Mouse (Mus musculus): ENCODE measurements at regions not wholly inside any gene's neighbourhood (a gene's known extent, or its start where the extent isn't known, plus 50 kb on each side); places are given as distances from the start of the nearest gene placed in this dataset.
"Not testable (repeated sequence)": the region's sequence is repeated elsewhere in the genome, so short reads cannot be mapped to it uniquely, and the experiment has no call there.

- no peak for DNase-seq
These were observed 785.6 kb upstream of the Sox9 start for GRCm38 (mm10) chr11:111996395-111996794.

GRCm38 (mm10) chr11:112010848-112011247, 771.2 kb upstream of the Sox9 start:
- DNase-seq, result not testable (repeated sequence)

GRCm38 (mm10) chr11:112017906-112018305, 764.1 kb upstream of the Sox9 start:
- DNase-seq, result no peak

DNA sequence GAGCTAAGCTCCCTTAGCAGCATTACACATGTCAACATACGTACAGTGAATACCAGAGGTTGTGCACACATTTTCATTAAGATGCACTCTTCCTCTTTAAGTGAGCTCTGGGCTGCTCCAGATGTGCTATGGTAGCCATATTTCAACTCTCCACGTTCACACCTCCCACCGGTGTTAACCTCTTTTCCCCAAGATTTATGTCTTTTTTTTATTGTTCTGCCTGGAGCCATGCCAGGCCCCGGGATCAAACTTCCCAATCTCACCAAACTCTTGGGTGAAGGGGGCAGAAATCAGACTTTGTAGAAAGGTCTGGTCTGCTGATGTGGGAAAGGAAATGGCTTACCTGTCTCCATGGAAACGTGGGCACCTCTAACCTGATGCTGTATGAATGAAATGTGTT, 754.0 kb upstream of the Sox9 start:
- DNase-seq, result peak in 1 of 2 experiments; percentile 2

GRCm38 (mm10) chr11:112038741-112039140, 743.3 kb upstream of the Sox9 start:
- no peak for DNase-seq

- DNase-seq, result no peak
These were observed 737.6 kb upstream of the Sox9 start for GRCm38 (mm10) chr11:112044455-112044854.

DNA sequence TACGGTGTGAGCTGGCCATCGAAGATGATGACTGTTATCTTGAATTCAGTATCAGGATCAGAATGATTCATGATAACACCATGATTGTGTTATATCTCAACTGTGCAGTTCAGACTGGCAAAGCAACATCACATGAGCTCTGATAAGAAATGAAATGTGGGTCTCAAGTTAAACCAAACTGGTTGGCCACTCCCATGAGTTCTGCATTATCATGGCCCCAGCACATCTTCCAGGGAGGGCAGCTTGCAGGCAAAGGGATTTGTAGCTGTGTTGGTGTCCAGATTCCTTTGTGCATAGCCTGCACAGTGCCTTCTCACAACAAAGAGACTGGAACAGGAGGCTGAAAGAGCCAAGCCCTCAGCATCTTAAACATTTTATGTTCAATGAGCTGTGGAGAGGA, 736.7 kb upstream of the Sox9 start:
- no peak for DNase-seq

GRCm38 (mm10) chr11:112050362-112050761, 731.7 kb upstream of the Sox9 start:
- no peak for DNase-seq

- DNase-seq, result peak; percentile 26 to 31
These were observed 726.4 kb upstream of the Sox9 start for GRCm38 (mm10) chr11:112055591-112055990.

- DNase-seq, result no peak
These were observed 714.8 kb upstream of the Sox9 start for GRCm38 (mm10) chr11:112067176-112067575.

DNA sequence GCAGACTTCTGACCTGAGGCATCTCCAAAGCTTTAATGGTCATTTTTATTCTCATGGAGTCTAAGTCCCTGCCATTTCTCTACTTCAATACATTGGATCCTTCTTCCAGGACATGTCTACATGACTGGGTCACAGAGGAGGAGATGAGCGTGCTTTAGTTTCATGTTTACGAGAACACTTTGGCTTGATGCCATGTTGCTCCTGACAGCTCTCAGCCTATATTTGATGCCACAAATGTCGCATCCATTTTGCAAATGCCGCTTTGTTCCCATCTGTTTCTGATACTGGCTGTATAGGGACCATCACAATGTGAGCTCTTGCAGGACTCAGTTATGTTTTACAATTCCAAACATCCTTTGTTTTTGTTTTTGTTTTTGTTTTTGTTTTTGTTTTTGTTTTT, 713.2 kb upstream of the Sox9 start:
- no peak for DNase-seq

DNA sequence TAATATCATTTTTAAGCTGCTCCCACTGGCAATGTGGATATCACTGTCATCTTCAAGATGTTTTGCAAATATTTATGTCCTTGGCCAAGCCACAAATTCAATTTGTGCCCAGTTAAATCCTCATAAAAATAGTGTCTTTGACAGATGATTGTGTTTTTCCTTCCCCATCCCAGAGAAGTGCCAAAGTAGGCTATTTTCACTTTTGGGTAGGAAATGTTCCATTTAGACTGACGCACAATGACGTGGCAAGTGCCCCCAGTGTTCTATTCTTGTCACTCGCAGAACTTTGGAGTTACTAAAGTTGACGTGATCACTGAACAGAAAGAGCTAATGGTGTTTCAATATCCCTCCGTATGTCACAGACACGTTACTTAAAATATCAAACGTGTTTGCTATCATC, 710.5 kb upstream of the Sox9 start:
- no peak for DNase-seq

- no peak for DNase-seq
These were observed 700.6 kb upstream of the Sox9 start for GRCm38 (mm10) chr11:112081386-112081785.

DNA sequence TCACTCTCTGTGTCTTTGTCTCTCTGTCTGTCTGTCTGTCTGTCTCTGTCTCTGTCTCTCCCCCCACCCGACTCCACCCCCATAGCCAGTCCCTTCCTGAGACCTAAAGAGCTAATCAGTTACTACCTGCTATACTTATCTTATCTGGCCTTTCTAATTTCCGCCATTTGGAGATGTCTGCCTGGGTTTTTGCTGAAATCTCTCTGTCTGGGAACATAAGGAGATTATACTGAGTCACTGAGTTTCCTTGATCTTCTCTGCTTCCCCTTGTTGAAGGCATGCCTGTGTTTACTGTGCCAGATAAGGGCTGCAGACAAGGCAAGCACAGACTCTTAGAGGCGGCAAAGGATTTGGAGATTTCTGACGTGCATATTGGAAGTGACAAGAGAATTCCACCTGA, 699.0 kb upstream of the Sox9 start:
- no peak for DNase-seq

DNA sequence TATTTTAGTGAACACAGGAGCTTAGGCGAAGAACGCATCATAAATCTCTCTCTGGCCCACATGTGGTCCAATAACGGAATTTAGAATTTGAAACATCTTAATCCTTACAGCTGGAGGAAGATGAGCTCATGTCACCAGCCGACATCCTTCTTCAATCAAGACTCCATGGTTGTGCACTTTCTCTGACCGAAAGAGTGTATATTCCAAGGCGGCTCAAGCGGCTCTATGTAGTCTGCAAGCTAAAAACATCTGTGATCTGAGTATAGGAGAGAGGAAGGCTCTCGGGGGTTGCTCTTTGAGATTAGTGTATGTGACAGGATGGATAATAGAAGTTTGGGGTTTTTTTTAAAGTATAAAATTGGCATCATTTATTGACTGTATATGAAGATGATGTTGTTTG, 689.9 kb upstream of the Sox9 start:
- no peak for DNase-seq

DNA sequence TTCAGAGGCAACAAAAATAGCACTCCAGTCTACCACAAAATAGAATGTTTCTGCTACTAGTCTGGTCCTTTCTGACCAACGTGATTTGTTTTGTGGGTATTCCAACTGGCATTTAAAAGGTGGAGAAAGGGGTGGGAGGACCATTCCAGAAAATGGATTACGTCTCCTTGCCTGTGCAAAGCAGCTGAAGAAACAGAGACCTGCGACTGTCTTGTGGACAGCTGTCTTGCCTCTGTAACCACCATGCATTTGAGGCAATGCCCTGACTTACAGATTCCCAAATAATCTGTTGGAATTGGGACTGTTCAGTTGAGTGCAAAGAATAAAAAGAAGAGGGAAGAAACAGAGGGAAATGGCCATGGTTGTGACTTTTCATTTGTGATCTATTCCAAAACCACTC, 687.0 kb upstream of the Sox9 start:
- no peak for DNase-seq

DNA sequence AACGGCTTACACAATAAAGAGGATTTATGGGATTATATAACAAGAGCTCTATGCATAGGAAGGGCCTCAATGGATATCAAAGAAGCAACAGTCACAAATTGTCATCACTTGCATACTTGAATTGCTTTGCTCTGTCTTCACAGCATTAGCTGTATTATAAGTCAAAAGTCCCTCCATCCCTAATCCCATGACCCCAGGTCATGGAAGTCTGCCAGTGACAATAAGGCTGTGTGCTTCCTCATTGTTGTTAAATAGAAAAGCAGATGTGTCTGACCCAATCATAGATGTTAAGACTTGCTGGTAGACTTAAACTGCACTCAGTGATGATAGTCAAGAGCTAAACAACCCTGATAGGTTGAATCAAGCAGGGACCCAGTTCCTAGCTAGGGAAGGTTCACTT, 683.9 kb upstream of the Sox9 start:
- peak; percentile 21 to 32 for DNase-seq

DNA sequence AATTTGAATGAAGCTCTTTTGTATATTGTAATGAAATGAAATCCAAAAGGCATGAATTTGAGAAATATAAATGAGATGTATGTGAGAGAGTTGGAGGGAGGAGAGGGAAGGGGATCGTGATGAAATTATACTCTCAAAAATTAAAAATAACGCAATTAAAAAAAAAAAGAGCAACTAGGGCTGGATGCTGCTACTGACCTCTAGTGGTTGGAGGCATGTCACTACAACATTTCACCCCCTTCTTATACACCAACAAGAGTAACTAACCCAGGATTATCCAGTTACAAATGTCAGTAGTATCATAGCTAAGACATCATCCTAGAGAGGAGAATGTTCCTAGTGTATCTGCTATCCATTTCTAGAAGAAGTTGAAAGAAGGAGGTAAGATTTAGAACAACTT, 678.8 kb upstream of the Sox9 start:
- no peak for DNase-seq

- peak; percentile 63 to 67 for DNase-seq
These were observed 675.1 kb upstream of the Sox9 start for GRCm38 (mm10) chr11:112106891-112107290.

DNA sequence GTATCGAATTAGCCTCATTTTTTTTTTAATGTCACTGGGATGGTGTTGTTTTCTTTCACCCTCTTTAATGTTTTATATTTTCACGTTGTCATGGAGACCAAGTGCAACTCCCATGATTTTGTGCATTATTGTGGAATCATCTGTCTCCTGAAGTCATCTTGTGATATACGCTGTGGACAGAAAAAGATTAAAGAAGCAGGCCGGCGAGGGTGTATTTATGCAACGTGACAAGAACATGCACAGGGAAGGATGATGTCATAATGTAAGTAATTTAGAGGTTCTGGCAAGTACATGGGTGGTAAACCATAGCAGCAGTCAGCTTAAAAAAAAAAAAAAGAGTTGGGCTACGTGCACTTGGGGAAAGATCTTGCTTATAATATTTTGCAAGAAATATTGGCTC, 674.7 kb upstream of the Sox9 start:
- peak in 1 of 2 experiments; percentile 4 for DNase-seq

DNA sequence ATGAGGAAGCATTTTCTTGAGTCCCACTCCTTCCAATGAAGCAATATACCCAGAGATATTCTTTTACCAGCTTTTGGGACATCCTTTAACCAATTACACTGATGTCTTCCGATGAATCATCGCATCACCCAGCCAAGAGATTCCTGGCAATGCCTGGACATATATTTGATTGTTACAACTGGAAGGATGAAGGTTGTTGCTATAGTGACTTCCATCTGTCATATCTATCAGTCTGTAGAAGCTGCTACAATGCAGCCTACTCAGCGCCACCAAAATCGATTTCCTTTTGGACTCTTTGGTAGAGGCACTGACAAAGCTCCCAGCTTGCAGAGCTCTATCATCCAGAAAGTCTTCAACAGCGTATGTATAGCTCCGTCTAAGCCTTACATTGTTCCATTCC, 661.0 kb upstream of the Sox9 start:
- DNase-seq, result no peak

DNA sequence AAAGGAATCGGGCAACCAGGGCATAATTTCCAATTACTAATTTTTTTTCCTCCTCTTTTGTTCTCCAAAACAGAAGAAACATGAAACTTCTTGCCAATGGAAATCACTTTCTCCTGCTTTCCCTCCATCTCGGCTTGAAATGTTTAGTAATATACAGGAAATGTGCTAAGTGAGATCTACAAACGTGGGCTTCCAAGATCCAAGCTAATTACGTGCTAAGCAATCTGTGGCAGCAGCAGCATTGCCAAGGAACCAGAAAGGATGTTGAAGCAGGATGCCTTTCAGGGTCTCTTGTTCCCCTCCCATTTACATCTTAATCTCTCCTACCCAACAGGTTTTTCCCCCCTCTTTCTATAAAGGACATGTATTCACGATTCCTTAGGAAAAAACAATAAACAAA, 660.2 kb upstream of the Sox9 start:
- DNase-seq, result no peak

DNA sequence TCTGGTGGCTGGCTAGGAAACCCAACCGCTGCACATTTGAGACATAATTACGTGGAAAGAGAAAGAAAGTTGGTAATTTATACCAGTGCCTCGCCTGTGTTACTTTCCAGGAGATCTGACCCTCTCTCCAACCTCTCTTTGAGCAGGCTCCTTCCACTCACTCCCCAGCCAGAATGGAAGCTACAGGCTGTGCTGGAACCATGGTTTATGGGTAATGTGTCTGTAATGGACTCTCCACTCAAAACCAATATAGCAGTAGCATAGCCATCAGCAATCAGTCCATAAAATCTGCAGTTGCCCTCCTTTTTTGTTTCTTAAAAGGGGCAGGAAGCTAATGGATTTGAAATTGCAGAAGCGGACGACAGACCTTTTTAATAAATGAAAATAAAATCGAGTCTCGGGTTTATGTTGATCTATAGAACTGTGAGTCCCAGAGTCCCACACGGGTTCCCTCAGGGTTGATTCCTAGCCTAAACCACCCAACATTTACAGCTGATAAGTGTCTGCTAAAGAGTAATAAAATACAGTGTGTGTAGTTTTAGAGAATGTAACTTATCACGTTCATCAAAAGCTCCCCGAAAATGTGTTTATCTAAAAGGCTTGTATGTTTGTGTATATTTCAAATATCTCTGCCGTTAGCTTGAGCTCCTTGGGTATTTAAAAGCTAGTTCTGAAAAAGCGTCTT, 656.6 kb upstream of the Sox9 start:
- no peak for DNase-seq

DNA sequence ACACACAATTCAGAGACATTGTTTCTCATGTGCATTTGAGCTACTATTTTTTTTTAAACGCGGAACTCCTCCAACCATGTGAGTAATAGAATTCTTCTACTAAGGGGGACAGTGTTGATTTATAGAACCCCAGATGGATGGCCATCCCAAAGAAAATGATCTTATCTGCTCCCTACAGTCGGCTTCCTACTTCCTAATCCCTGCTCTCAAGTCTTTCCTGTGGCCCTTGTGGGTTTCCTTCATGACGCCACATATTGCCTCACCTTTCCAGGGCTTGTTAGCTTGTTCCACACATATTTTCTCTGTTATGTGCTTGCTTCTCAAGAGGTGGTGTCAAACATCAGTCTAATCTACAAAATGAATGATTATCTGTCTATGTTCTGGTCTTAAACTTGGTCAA, 651.9 kb upstream of the Sox9 start:
- DNase-seq, result no peak

DNA sequence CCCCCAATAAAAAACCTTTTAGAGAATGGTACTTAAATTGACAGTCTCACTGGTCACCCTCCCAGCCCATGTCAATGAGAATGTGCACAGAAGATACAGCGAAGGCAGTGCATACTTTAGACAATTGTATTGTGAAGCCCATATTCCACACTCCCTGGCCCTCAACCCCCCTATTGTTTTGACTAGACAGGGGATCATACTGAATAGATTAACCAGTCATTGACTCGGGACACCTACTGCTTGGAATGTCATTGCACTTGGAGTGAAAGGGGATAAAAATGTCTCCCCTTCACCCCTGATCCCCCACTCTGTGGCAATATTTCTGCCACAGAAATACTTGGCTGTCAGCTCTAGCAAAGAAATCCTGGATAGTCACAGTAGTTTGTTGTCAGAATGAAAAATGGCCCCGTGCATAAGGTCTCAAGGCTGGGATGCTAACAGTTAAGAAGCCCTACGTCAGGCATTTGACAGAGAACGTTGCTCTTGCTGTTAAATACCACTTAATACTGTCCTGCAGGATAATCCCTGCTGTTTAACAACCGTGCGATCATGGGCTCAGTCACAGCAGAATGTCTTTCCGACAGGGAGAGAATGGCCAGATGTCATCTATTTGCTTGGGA, 644.5 kb upstream of the Sox9 start:
- peak; percentile 4 to 15 for DNase-seq
